Mouse (Mus musculus) kidney, postnatal 4 days (tissue): ENCODE measurements at regions not wholly inside any gene's neighbourhood (a gene's known extent, or its start where the extent isn't known, plus 50 kb on each side); places are given as distances from the start of the nearest gene placed in this dataset.

ENCODE experiments used
- DNase-seq, 2 experiments: peaks; one replicate each; pipeline ENCODE4 v3.0.0; 2021; ENCODE audit warnings: mixed read lengths in 2 of 2

DNA sequence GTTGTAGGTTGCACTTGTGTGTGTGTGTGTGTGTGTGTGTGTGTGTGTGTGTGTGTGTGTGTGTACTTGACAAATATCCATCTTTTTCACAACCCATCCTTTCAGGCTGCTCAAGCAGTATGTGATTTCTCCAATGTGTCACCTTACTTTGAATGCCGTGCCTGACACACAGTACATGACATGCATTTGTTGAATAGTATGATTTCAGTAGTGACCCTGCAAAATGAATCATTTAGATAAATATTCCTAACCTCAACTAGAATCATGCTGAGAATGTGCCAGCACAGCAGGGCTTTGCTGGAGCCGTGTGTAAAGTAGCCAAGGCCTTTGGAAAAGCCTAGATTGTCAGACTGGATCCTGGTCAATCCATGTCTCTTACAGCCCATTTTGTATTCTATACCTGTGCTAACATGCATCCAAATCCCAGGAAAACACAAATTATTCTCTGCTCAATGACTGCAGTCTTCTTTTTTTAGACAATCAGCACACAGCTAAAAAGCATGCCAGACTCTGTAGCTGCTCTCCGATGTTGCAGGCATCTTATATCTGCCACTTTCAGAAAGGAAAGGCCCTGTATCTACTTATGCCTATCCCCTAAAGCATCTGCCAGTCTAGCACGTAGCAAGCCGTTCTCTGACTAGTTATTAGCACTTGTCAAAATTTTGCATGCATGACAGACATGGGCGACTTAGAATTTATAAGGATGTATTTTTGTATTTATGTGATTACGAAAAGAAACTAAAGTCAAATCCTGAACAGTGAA is 60.0 kb upstream of the Gpr141 start:
- no peak for DNase-seq

DNA sequence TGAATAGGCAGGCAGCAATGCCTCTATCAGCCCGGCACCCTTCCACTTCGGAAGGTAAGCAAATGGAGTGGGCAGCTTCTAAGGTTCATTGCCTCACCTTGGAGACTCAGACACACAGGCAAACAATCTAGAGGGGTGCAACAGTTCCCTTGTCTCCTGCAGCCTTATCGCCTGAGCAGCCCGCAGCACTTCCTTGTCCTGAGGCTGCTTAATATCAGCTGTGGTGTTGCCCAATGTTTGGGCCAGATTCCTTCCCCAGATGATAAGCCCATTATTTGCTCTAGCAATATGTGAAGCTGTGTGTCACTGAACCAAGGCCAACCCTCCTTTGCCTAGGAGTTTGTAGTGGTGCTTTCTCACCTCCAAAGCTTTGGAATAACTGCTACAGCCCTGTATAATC is 58.8 kb upstream of the Gpr141 start:
- no peak for DNase-seq

DNA sequence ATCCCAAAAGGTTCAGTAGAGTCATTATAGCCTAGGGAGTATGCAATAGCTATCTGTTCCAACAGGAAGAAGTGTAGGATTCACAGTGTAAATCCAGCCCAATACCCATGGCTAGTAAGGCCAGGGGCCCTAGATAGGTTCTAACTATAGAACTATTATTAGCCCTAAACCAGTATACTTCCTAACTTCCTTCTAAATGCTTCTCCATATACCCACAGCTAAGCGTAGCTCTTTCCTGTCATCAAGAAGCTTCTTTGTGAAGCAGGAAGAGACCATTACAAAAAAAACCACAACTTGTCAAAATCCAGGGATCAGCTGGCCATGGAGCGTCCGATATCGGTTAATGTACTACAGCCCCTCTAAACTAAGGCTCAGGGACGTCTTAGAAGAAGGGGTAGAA is 57.7 kb upstream of the Gpr141 start:
- DNase-seq = no peak

DNA sequence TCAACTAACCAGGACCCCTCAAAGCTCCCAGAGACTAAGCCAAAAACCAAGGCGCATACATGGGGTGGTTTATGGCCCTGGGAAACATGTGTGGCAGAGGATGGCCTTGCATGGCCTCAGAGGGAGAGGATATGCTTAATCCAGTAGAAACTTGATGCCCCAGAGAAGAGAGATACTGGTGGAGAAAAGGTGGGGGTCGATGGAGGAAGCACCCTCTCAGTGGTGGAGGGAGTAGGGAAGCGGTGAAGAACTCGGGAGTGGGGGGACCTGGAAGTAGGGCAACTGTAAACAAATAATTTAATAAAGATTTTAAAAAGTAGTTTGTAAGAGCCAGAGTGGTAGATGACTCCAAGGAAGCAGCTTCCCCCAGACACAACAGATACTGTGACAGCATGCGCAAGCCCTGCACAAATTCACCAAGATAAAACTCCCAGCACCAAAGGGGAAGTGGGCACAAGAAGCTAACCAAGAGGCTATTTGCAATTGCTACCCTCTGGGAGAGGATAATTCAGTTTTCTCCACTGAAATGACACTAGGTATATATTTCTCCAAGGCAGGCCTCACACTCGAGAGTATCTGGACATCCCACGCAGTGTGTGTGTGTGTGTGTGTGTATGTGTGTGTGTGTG is 50.7 kb upstream of the Gpr141 start:
- no peak for DNase-seq
